Mouse (Mus musculus) erythroblast, embryonic 14.5 days (primary cell): Measurements from ENCODE around the gene Neu2.

ENCODE experiments used
- GATA1 ChIP-seq: IDR thresholded peaks from 2 replicates; pipeline ENCODE4 v1.6.1; 2012; ENCODE audit warnings: low read length, inconsistent platforms, mixed read lengths
- TAL1 ChIP-seq: IDR thresholded peaks from 3 replicates; pipeline ENCODE4 v1.6.1; 2012; ENCODE audit warnings: low read length, inconsistent platforms, mixed read lengths

GRCm38 (mm10) chr1:87578965-87579364 lies 69.3 kb downstream of the Neu2 start:
- no peak for TF ChIP-seq TAL1
- TF ChIP-seq GATA1 = no peak
